Mouse (Mus musculus) heart, embryonic 12.5 days (tissue): ENCODE measurements at regions not wholly inside any gene's neighbourhood (a gene's known extent, or its start where the extent isn't known, plus 50 kb on each side); places are given as distances from the start of the nearest gene placed in this dataset.
A peak's percentile ranks its signal among the peaks of the same experiment; 100 is the strongest.

Experiments
- ATAC-seq: fragments of 200-750 bp; cut with Nextera tagmentation; 2 replicates; pipeline ENCODE4 v1.8.0; 2017; ENCODE audit warnings: moderate TSS enrichment, moderate library complexity; ENCODE audit not compliant: insufficient number of reproducible peaks, low FRiP score
- H3K27ac ChIP-seq: fragments of 300-500 bp; sonication (generic); 2 replicates; pipeline ENCODE4 v1.5.1; 2016; ENCODE audit warnings: mild to moderate bottlenecking, moderate library complexity; ENCODE audit not compliant: poor library complexity, severe bottlenecking
- H3K27me3 ChIP-seq: fragments of 300-500 bp; sonication (generic); replicated peaks from 2 replicates; pipeline ENCODE4 v1.6.1; 2016; ENCODE audit warnings: mild to moderate bottlenecking, moderate library complexity
- H3K36me3 ChIP-seq: fragments of 300-500 bp; sonication (generic); 2 replicates; pipeline ENCODE4 v1.6.1; 2016; ENCODE audit warnings: mild to moderate bottlenecking, moderate library complexity
- H3K4me1 ChIP-seq: fragments of 300-500 bp; sonication (generic); replicated peaks from 2 replicates; pipeline ENCODE4 v1.6.1; 2016; ENCODE audit warnings: mild to moderate bottlenecking
- H3K4me2 ChIP-seq: fragments of 300-500 bp; sonication (generic); 2 replicates; pipeline ENCODE4 v1.6.1; 2016; ENCODE audit warnings: mild to moderate bottlenecking, moderate library complexity
- H3K4me3 ChIP-seq: fragments of 300-500 bp; sonication (generic); 2 replicates; pipeline ENCODE4 v1.5.1; 2016; ENCODE audit warnings: mild to moderate bottlenecking
- H3K9ac ChIP-seq: fragments of 300-500 bp; sonication (generic); 2 replicates; pipeline ENCODE4 v1.6.1; 2016; ENCODE audit warnings: mild to moderate bottlenecking, moderate library complexity
- H3K9me3 ChIP-seq: fragments of 300-500 bp; sonication (generic); replicated peaks from 2 replicates; pipeline ENCODE4 v1.6.1; 2016; ENCODE audit warnings: mild to moderate bottlenecking, moderate library complexity
- WGBS: fragments of 180-500 bp; shearing (Covaris S2); methylation state at CpG from one replicate; pipeline ENCODE4 v1.1.7; 2016; 5-methylcytosine and 5-hydroxymethylcytosine counted together

DNA sequence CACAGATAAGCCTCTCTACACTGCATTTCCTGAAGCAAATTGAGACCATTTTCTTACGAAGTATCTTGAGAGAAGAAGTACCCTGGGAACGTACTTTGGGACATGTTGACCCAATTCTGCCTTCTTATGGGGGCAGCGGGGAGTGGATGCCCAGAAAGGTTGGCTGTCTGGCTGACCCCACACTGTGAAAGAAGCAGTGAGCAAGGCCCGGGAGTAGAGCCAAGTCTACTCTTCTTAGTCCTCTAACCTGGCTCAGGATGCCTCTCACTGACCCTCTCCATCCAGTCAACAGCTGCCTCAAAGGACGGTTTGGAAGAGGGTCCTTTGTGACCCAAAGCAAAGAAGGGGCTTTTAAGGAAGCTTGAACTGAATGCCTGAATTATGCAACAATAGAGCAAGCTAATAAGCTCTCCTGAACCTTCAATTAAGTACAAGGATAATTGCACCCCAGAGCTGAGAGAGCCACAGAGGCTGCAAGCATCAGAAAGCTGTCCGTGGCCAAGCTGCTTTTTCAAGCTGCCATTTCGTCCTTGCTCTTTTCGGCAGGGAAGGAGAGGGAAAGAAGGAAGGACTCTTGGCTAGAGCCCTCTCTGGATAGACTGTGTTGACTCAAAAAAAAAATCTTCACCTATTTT lies 70.3 kb downstream of the Pctp start:
- no peak for ATAC-seq
- Histone ChIP-seq H3K36me3 (no peaks in the 10 kb centered on the region), H3K4me2 (no peak overlapping the region), H3K27ac (no peak overlapping the region), H3K9ac (no peak overlapping the region), H3K27me3 (peaks cover 13% of the 10 kb centered on the region), H3K4me1 (no peaks in the 10 kb centered on the region), H3K9me3 (no peaks in the 10 kb centered on the region), H3K4me3 (no peak overlapping the region)
- WGBS, result 76% methylated on average over 8 of the region's 8 CpGs

DNA sequence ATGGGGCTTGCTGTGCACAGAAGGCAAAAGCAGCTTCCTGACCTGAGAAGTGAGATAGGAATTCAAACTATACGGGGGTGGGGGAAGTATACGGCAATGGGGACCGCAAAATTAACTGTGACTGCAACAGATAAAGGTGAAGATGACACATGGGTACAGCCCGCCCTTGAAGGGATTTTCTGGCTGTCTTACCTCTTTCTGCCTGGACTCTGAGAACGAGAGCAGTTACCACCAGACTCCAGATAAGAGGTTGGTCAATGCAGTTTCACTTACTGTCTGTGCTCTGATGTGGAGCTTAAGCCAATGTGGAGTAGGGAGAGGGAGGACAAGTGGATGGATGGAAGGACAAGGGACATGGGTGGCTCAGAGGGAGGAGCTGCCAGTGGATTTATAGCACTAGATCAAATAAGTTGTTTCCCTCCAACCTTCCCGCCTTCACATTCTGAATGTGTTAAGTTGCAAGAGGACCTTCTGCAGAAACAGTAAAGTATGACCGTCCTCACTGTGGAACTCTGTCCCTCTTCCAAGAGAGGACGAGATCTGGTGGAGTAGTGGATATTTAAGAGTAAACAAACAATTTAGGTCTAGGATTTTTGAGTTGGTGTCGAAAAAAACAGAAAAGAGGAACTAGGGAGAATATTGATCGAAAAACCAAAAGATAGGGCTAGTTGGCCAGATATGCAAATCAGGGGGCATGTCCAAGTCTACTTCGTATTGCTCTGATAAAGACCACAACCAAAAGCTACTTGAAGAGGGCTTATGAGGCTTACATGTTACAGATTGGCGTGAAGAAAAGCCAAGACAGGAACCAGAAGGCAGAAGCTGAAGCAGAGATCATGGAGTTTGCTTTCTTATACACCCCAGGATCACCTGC lies 73.3 kb downstream of the Pctp start:
- Histone ChIP-seq H3K36me3 (no peaks in the 10 kb centered on the region), H3K4me3 (no peak overlapping the region), H3K4me1 (no peaks in the 10 kb centered on the region), H3K27me3 (peaks cover 17% of the 10 kb centered on the region), H3K4me2 (no peak overlapping the region), H3K9me3 (no peaks in the 10 kb centered on the region), H3K9ac (no peak overlapping the region), H3K27ac (no peak overlapping the region)
- 73% methylated on average over 12 of the region's 12 CpGs for WGBS
- no peak for ATAC-seq

DNA sequence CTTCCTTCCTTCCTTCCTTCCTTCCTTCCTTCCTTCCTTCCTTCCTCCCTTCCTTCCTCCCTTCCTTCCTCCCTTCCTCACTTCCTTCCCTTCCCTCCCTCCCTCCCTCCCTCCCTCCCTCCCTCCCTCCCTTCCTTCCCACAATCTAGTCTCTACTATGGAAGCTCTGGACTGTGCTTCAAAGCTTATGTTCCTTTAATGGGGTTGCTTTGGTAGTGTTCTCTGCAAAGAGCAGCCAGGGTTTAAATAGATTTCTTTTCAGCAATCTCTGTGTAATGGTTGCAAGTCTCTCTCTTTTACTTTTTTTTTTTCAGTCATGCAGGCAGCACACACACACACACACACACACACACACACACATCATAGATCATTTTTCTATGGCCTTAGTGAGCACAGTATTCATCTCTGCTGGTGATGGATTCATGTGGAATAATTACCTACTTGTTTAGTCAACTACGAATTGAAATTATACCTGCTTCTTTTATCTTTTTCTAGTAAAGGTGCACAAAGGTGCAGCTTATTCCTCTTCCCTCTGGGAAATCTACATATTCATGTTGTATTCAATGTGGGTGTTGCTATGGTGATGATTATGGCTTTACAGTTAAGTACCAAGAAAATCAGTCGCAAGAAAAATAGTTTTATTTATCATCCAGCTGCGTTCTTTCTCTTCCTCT lies 75.1 kb downstream of the Pctp start:
- Histone ChIP-seq H3K27ac (no peak overlapping the region), H3K9ac (no peak overlapping the region), H3K4me1 (peaks cover 7% of the 10 kb centered on the region), H3K9me3 (no peaks in the 10 kb centered on the region), H3K36me3 (no peaks in the 10 kb centered on the region), H3K4me2 (no peak overlapping the region), H3K27me3 (peaks cover 17% of the 10 kb centered on the region), H3K4me3 (no peak overlapping the region)
- WGBS, result 78% methylated on average over 3 of the region's 3 CpGs
- no peak for ATAC-seq

DNA sequence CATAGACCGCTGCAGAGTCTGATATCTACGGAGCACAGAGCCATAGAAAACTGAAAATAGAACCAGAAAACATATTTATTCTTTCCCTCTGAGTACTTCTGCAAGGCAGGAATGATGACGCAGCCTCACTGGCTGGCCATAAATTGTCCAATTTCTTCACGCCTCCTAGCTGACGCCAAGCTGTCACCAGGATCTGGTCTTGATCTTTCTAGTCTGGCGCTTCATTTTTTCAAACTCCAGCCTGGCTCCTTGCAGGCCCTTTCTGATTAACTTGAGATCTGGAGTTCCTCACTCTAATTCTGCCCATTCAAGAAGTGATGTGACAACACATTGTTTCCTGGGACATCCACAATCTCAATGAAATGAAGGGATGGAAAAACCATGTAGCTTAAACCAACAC lies 80.1 kb downstream of the Pctp start:
- no peak overlapping the region for H3K4me3 ChIP-seq
- no peaks in the 10 kb centered on the region for H3K36me3 ChIP-seq
- peak overlapping the region; percentile 38 for H3K4me2 ChIP-seq
- 22% methylated on average over 6 of the region's 6 CpGs for WGBS
- H3K27ac ChIP-seq, result no peak overlapping the region; the same call in 1 of the 2 replicates
- no peaks in the 10 kb centered on the region for H3K9me3 ChIP-seq
- 0 out of 2 replicates have a peak overlapping the region, but pooled peaks have one; percentile 3 for H3K9ac ChIP-seq
- ATAC-seq, result peak; percentile 6; the same call in 1 of the 2 replicates
- peaks cover 12% of the 10 kb centered on the region for H3K4me1 ChIP-seq
- H3K27me3 ChIP-seq, result peaks cover 26% of the 10 kb centered on the region; the same call in 1 of the 2 replicates

DNA sequence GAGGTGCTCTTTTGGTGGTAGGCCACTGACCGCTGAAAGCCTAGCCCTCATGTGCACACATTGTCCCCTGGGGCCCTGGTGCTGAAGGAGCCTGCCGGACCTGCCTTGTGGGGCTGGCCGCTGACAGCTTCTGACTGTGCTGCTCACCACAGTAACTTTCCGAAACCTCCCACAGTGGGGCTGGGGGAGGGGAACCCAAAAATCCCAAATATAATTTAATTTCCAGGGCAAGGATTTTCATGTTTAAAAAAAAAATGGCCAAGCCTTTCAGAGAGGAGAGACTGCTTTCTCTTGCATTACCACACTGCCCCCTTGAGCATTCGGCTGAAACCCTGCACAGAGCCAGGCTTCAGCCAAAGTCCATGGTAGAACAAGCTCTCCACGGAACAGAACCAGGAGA lies 81.5 kb downstream of the Pctp start:
- Histone ChIP-seq H3K4me3 (no peak overlapping the region), H3K4me2 (no peak overlapping the region), H3K36me3 (no peaks in the 10 kb centered on the region), H3K4me1 (peaks cover 12% of the 10 kb centered on the region), H3K9me3 (no peaks in the 10 kb centered on the region), H3K9ac (no peak overlapping the region), H3K27me3 (peaks cover 22% of the 10 kb centered on the region; the same call in 1 of the 2 replicates), H3K27ac (no peak overlapping the region)
- 50% methylated on average over 6 of the region's 6 CpGs for WGBS
- ATAC-seq, result no peak

DNA sequence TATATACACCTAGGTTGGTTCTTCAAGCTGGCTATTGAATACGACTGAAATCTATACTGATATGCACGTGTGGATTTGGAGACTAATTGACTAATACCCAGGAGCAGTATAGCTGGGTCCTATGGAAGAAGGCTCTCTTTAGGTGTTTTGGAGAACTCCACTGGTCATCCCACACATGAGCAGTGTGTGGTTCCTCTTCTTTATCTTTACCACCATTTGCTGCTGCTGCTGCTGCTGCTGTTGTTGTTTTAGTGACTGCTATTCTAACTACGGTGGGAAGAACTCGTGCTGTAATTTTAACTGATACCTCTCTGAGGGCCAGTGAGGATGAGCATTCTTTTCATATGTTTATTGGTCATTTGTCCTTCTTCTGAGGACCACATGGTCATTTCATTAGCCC lies 86.9 kb downstream of the Pctp start:
- Histone ChIP-seq H3K27ac (no peak overlapping the region), H3K9ac (no peak overlapping the region), H3K4me2 (no peak overlapping the region), H3K36me3 (no peaks in the 10 kb centered on the region), H3K9me3 (0 out of 2 replicates have a peak, but pooled peaks cover 3% of the 10 kb centered on the region), H3K4me3 (no peak overlapping the region), H3K27me3 (peaks cover 21% of the 10 kb centered on the region), H3K4me1 (0 out of 2 replicates have a peak, but pooled peaks cover 4% of the 10 kb centered on the region)
- no peak for ATAC-seq
- 66% methylated on average over 4 of the region's 4 CpGs for WGBS

DNA sequence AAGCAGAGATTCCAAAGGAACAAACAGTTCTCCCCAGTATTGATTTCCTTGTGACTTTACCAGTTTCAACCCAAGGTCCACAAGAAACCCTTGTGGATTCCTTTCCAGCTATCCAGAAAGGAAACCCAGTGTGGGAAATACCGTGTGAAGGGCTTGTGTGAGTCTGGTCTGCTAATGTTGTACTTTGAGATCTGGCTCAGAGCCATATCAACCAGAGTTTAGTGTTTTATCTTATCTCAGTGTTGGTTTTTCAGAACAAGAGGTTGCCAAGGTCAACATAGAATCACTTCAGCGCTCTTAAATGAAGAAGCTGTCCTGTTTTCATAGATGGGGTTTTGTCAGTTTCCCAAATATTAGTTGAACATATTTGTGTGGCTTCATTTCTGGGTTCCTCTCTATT lies 88.1 kb downstream of the Pctp start:
- ATAC-seq, result no peak
- WGBS, result 10% methylated on average over 2 of the region's 2 CpGs

DNA sequence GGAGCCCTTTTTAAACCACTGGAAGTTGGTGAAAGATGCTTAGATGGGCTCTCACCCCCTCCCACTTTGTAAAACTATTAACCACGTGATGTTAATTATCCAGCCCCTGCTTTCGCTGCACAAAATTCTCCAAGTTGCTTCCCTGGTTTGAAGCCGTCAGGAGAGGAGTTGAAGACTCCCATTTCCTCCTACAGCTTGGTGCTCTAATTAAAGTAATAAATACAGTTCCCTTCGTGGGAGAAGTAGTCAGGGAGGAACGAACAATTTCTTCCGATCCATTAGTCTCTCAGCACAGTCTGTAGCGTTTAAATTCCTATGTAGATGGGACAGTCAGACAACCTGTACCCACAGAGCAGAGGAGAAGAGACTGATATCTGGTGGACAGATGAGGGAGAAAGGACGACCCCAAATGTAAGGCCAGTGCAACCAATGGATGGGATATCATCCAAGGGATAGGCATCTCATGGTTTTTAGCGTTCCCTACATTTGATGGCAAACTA lies 101.4 kb downstream of the Pctp start:
- Histone ChIP-seq H3K27ac (no peak overlapping the region), H3K9me3 (no peaks in the 10 kb centered on the region), H3K36me3 (no peaks in the 10 kb centered on the region), H3K4me3 (no peak overlapping the region), H3K27me3 (peaks cover 5% of the 10 kb centered on the region; the same call in 1 of the 2 replicates), H3K9ac (no peak overlapping the region), H3K4me2 (no peak overlapping the region), H3K4me1 (no peaks in the 10 kb centered on the region)
- WGBS, result 70% methylated on average over 9 of the region's 9 CpGs
- no peak for ATAC-seq

More for the DNA sequence above, 88.1 kb downstream of the Pctp start:
- Histone ChIP-seq H3K36me3 (no peaks in the 10 kb centered on the region), H3K4me1 (0 out of 2 replicates have a peak, but pooled peaks cover 4% of the 10 kb centered on the region), H3K4me3 (no peak overlapping the region), H3K9ac (no peak overlapping the region), H3K9me3 (0 out of 2 replicates have a peak, but pooled peaks cover 3% of the 10 kb centered on the region), H3K27me3 (peaks cover 12% of the 10 kb centered on the region; the same call in 1 of the 2 replicates), H3K27ac (no peak overlapping the region), H3K4me2 (no peak overlapping the region)

DNA sequence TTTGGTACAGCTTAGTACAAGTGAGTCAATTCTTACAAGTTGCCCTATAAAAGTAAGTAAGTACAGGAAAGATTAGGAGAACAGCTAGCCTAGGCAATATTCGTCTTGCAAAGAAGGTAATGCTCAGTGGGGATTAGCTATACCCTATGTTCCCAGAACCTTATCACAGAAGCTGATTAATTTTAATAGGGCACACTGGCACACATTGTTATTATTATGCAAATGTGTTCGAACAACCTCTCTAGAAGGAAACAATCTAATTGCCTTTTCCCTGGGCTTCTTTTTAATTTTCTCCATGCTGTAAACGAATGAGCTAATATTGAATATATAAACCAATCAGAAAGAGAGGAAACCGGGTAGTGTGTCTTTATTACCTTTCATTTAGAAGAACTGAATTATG lies 104.2 kb downstream of the Pctp start:
- WGBS, result 76% methylated on average over 4 of the region's 4 CpGs
- H3K4me2 ChIP-seq, result no peak overlapping the region

DNA sequence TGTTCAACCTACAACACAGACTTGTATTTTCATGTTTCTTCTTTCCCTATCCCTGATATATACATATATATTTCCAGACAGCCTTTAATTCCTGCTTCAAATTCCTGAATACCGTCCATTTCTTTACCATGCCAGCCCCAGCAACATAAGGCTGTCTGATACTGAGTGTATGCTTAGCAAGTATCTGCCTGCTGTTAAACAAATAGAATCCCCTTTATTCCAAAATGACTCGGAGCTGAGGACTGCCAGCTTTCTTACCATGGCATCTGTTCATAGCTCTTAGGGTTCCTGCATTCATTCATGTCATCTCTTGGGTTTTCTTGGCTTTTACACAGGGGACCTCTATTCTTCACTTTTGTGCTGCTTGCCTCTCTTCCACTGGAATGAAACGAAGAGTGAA lies 105.8 kb downstream of the Pctp start:
- no peak for ATAC-seq
- Histone ChIP-seq H3K4me3 (no peak overlapping the region), H3K27ac (no peak overlapping the region), H3K9ac (no peak overlapping the region), H3K27me3 (peaks cover 5% of the 10 kb centered on the region; the same call in 1 of the 2 replicates), H3K36me3 (no peaks in the 10 kb centered on the region), H3K9me3 (no peaks in the 10 kb centered on the region), H3K4me2 (no peak overlapping the region), H3K4me1 (no peaks in the 10 kb centered on the region)
- WGBS, result 69% methylated on average over 3 of the region's 3 CpGs

More for the DNA sequence above, 104.2 kb downstream of the Pctp start:
- no peak overlapping the region for H3K9ac ChIP-seq
- no peaks in the 10 kb centered on the region for H3K9me3 ChIP-seq
- peaks cover 5% of the 10 kb centered on the region; the same call in 1 of the 2 replicates for H3K27me3 ChIP-seq
- no peak overlapping the region for H3K4me3 ChIP-seq
- no peaks in the 10 kb centered on the region for H3K4me1 ChIP-seq
- no peak overlapping the region for H3K27ac ChIP-seq
- ATAC-seq, result no peak
- no peaks in the 10 kb centered on the region for H3K36me3 ChIP-seq

DNA sequence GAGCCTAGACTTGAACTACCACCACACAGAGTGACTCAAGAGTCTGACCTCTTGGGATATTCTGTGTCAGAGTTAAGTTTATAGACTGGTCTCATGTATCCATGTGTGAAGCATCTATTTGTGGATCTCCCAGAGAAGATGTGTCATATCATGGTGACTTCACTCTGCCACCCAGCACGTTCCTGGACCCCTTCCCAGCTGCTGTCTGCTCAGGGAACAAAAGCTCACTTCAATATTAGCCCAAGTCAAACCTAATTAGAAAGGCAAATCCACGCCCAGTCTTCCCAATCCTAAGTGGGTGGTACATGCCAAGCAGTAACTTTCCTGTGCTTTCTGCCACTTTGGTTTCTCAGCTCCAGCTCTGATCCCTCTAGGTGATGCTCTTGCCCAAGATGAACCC lies 94.1 kb upstream of the Ankfn1 start:
- ATAC-seq, result no peak
- no peaks in the 10 kb centered on the region for H3K36me3 ChIP-seq
- WGBS, result 66% methylated on average over 2 of the region's 2 CpGs
- H3K27ac ChIP-seq, result no peak overlapping the region
- H3K9me3 ChIP-seq, result no peaks in the 10 kb centered on the region
- no peak overlapping the region for H3K4me3 ChIP-seq
- no peaks in the 10 kb centered on the region for H3K4me1 ChIP-seq
- H3K9ac ChIP-seq, result no peak overlapping the region
- H3K27me3 ChIP-seq, result no peaks in the 10 kb centered on the region
- H3K4me2 ChIP-seq, result no peak overlapping the region
